9 mouse cellular contexts compared by ENCODE assay signal in the genomic region with DNA sequence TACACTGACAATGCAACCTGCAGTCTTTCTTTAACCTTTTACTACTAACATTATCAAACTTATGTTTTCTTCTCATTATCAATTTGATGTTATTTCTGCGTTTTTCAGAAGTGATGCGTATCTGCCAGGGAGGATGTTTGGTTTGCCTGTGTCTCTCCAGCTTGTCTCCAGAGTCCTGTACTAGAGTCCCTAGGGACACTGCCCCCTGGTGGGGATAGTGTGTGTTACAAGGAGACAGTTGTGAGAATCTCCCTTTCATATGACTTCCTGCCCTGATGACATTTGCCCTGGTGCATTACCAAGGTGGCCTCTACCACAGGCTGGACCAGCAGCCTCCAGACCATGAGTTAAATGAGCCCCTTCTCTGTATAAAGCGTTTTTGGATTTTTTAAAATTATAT. TPM values are rescaled to one million over a fixed set of nuclear protein-coding genes. Genes with fewer than 3 reads are reported as not detected.
DNase-seq lines count a peak whose midpoint lies in the region; ATAC-seq and TF ChIP-seq lines count a peak whose summit lies in the region.
"Had no signal": no experiment of that assay in that cellular context is flagged by ENCODE, and none has a peak within 500 bp of the region (broad histone marks: within the 10 kb centered on the region; RNA-seq: fewer than 3 reads in every experiment).

No protein-coding gene starts in this region.

- intact Hi-C loops in left cerebral cortex, postnatal 25 days (cut with DNase I) = loop anchor here (1.0 kb wide), 1 partner anchor 84 kb away; no protein-coding TSS in a partner anchor

- peak; percentile 63 to 80 for DNase-seq in left cerebral cortex, adult 18-20 months (ENCODE audit: low spot score in 2 of 2)
- no peak for DNase-seq in left cerebral cortex, adult 11 months (ENCODE audit: low spot score)
- DNase-seq in NIH3T3 (ENCODE audit: low read depth) = peak; percentile 81
- DNase-seq in cerebellum, postnatal 4 days (ENCODE audit: low spot score in 2 of 2) = peak; percentile 44 to 75
- DNase-seq in heart, postnatal 0 days (ENCODE audit: low spot score) = peak; percentile 58
- DNase-seq in left cerebral cortex, postnatal 25 days (ENCODE audit: low spot score in 2 of 2) = peak; percentile 65 to 72
- peak; percentile 64 for DNase-seq in ovary, postnatal 14 days (ENCODE audit: low spot score)
- peak; percentile 91 for DNase-seq in thymus, postnatal 4 days

- no peaks in the 10 kb centered on the region for H3K36me3 ChIP-seq in heart, postnatal 0 days (replicated peaks; ENCODE audit: control insufficient read depth, insufficient read depth, low read length)

- no peak for ATAC-seq in heart, postnatal 0 days (ENCODE audit: insufficient read depth, low read depth)

- WGBS in heart, postnatal 0 days = 4% methylated on average over 3 of the region's 3 CpGs

- peak; percentile 90 for TF ChIP-seq CTCF in heart, postnatal 0 days (IDR thresholded peaks at IDR 0.05; ENCODE audit: low read depth)

- no peak overlapping the region for H3K4me3 ChIP-seq in heart, postnatal 0 days (ENCODE audit: low read depth, low read length)
- H3K4me3 ChIP-seq: myocyte had no signal

- H3K4me1 ChIP-seq in heart, postnatal 0 days (ENCODE audit: control insufficient read depth, insufficient read depth) = no peaks in the 10 kb centered on the region

- H3K27ac ChIP-seq in heart, postnatal 0 days (ENCODE audit: low read depth) = no peak overlapping the region

- H3K27me3 ChIP-seq in heart, postnatal 0 days (ENCODE audit: control insufficient read depth, insufficient read depth, low read length) = no peaks in the 10 kb centered on the region

- H3K4me2 ChIP-seq in heart, postnatal 0 days (ENCODE audit: low read depth, low read length) = no peak overlapping the region

- H3K9ac ChIP-seq in heart, postnatal 0 days (replicated peaks; ENCODE audit: low read depth, low read length) = no peak overlapping the region

- no peak for TF ChIP-seq EP300 in heart, postnatal 0 days (IDR thresholded peaks at IDR 0.05; ENCODE audit: low read depth)

- H3K9me3 ChIP-seq in heart, postnatal 0 days (replicated peaks; ENCODE audit: control insufficient read depth, low read length) = no peaks in the 10 kb centered on the region

RNA-seq across cellular contexts. Expression of a gene that starts 15.3 kb away (rescaled TPM):
- 100 to 1,000 TPM; 298 to 323 TPM for total RNA-seq in left cerebral cortex, adult 18-20 months (2021)
- total RNA-seq in heart, postnatal 0 days (2014; rRNA removed; ENCODE audit: low replicate concordance) = 146 and 156 TPM in 2 replicates
- polyA plus RNA-seq in heart, postnatal 0 days (2015; fragmentation: Nextera tagmentation; extraction: Ambion mirVana) = 355 and 400 TPM in 2 replicates
- total RNA-seq in left cerebral cortex, postnatal 25 days (2021) = 100 to 1,000 TPM; 244 to 268 TPM

RNA-seq across cellular contexts. Expression of a gene that starts 46.9 kb away (rescaled TPM):
- 1 to 10 TPM; 7.8 to 8.5 TPM for total RNA-seq in left cerebral cortex, adult 18-20 months (2021)
- 0.23 and 2.8 TPM in 2 replicates for total RNA-seq in heart, postnatal 0 days (2014; rRNA removed; ENCODE audit: low replicate concordance)
- polyA plus RNA-seq in heart, postnatal 0 days (2015; fragmentation: Nextera tagmentation; extraction: Ambion mirVana) = 0.05 TPM in 1 of 2 replicates, not detected in the other
- total RNA-seq in left cerebral cortex, postnatal 25 days (2021) = 1 to 10 TPM; 4.5 to 8.5 TPM
